Mouse (Mus musculus): ENCODE results near the gene Fam104a. TPM values are rescaled to one million over a fixed set of nuclear protein-coding genes. Genes with fewer than 3 reads are reported as not detected.

Fam104a gene
- 38.1 TPM for polyA plus RNA-seq (2014; fragmentation: Illumina TruSeq; extraction: RNeasy Lipid Tissue Mini Kit (QIAGEN cat#74804); ENCODE audit: low read depth, low replicate concordance)

GRCm38 (mm10) chr11:113683957-113684706, at the start of gene Fam104a, which contains the start of gene D11Wsu47e:
Gene Fam104a (minus strand): TSS chr11:113684155.
Gene D11Wsu47e (plus strand): TSS chr11:113684412.

GRCm38 (mm10) chr11:113709731-113710256, 25.8 kb upstream of the Fam104a start, which contains the start of gene Cpsf4l:
Gene Cpsf4l (minus strand): TSS chr11:113710017.

GRCm38 (mm10) chr11:113649353-113650210, 34.4 kb downstream of the Fam104a start, which contains the start of gene Slc39a11:
Gene Slc39a11 (minus strand): TSS chr11:113650079.

GRCm38 (mm10) chr11:113648690-113649352, 35.1 kb downstream of the Fam104a start, which contains the start of gene Cog1:
Gene Cog1 (plus strand): TSS chr11:113649169.

GRCm38 (mm10) chr11:113618672-113619419, 65.1 kb downstream of the Fam104a start, which contains the start of gene Sstr2:
Gene Sstr2 (plus strand): TSS chr11:113619342.

Other genes starting within 250 kb of the Fam104a start
- gene Sstr2, start 64.8 kb downstream of the Fam104a start, polyA plus RNA-seq (2014; fragmentation: Illumina TruSeq; extraction: RNeasy Lipid Tissue Mini Kit (QIAGEN cat#74804); ENCODE audit: low read depth, low replicate concordance): 0.24 TPM
- 5.3 TPM for gene Cog1, start 35.0 kb downstream of the Fam104a start, polyA plus RNA-seq (2014; fragmentation: Illumina TruSeq; extraction: RNeasy Lipid Tissue Mini Kit (QIAGEN cat#74804); ENCODE audit: low read depth, low replicate concordance)
- 3.2 TPM for gene Slc39a11, start 34.1 kb downstream of the Fam104a start, polyA plus RNA-seq (2014; fragmentation: Illumina TruSeq; extraction: RNeasy Lipid Tissue Mini Kit (QIAGEN cat#74804); ENCODE audit: low read depth, low replicate concordance)
- gene D11Wsu47e, start 257 bp upstream of the Fam104a start, polyA plus RNA-seq (2014; fragmentation: Illumina TruSeq; extraction: RNeasy Lipid Tissue Mini Kit (QIAGEN cat#74804); ENCODE audit: low read depth, low replicate concordance): 209 TPM
- 5.7 TPM for gene Cpsf4l, start 25.9 kb upstream of the Fam104a start, polyA plus RNA-seq (2014; fragmentation: Illumina TruSeq; extraction: RNeasy Lipid Tissue Mini Kit (QIAGEN cat#74804); ENCODE audit: low read depth, low replicate concordance)
- gene Cdc42ep4, start 67.7 kb upstream of the Fam104a start, polyA plus RNA-seq (2014; fragmentation: Illumina TruSeq; extraction: RNeasy Lipid Tissue Mini Kit (QIAGEN cat#74804); ENCODE audit: low read depth, low replicate concordance): 2.9 TPM